Mouse (Mus musculus) gastrocnemius, postnatal 10 days (tissue): ENCODE results near the gene Galnt2. TPM values are rescaled to one million over a fixed set of nuclear protein-coding genes. Genes with fewer than 3 reads are reported as not detected.

Source experiments
- DNase-seq: peaks from one replicate; pipeline ENCODE4 v3.0.0; 2021; ENCODE audit warnings: mixed read lengths
- total RNA-seq, 2 experiments: library from RNA; stranded (reverse); gene quantifications; 2 replicates each; pipeline ENCODE4 v1.2.3; 2021

The Galnt2 gene
- total RNA-seq, 2 experiments from 2014 or later: 40.8 to 46.3 TPM

- no peak for DNase-seq
These were observed 144.0 kb downstream of the Galnt2 start for GRCm38 (mm10) chr8:124375168-124375567.

GRCm38 (mm10) chr8:124375727-124376126 is 144.5 kb downstream of the Galnt2 start:
- DNase-seq: no peak

- DNase-seq: no peak
These were observed 145.2 kb downstream of the Galnt2 start for GRCm38 (mm10) chr8:124376406-124376805.

GRCm38 (mm10) chr8:124379289-124379688 is 148.1 kb downstream of the Galnt2 start:
- no peak for DNase-seq

- DNase-seq: no peak
These were observed 151.0 kb downstream of the Galnt2 start for GRCm38 (mm10) chr8:124382235-124382634.

- DNase-seq: no peak
These were observed 153.1 kb downstream of the Galnt2 start for GRCm38 (mm10) chr8:124384336-124384735.

- no peak for DNase-seq
These were observed 155.2 kb downstream of the Galnt2 start for GRCm38 (mm10) chr8:124386225-124386899.

GRCm38 (mm10) chr8:124389495-124389894 is 158.3 kb downstream of the Galnt2 start:
- DNase-seq: no peak

GRCm38 (mm10) chr8:124391191-124391590 is 160.0 kb downstream of the Galnt2 start:
- DNase-seq: no peak

GRCm38 (mm10) chr8:124392271-124393012 is 161.3 kb downstream of the Galnt2 start:
- DNase-seq: no peak

- DNase-seq: no peak
These were observed 161.8 kb downstream of the Galnt2 start for GRCm38 (mm10) chr8:124393013-124393412.

- no peak for DNase-seq
These were observed 162.7 kb downstream of the Galnt2 start for GRCm38 (mm10) chr8:124393927-124394326.

GRCm38 (mm10) chr8:124394951-124395350 is 163.8 kb downstream of the Galnt2 start:
- no peak for DNase-seq

Other genes starting within 250 kb of the Galnt2 start
- gene Abcb10, start 248.3 kb upstream of the Galnt2 start, total RNA-seq: 10 to 100 TPM; 13.2 to 13.3 TPM
- gene Taf5l, start 210.0 kb upstream of the Galnt2 start, total RNA-seq: 10 to 100 TPM; 15.5 to 15.6 TPM
- 1 to 10 TPM; 7.4 to 8.4 TPM for gene Urb2, start 209.9 kb upstream of the Galnt2 start, total RNA-seq
- gene Pgbd5, start 208.3 kb downstream of the Galnt2 start, total RNA-seq: 1 to 10 TPM in 1 of 2 experiments, under 1 TPM in 1; 0.63 to 1.8 TPM